Mouse (Mus musculus) kidney, postnatal 0 days (tissue): ENCODE measurements around the gene Prkg1. TPM values are rescaled to one million over a fixed set of nuclear protein-coding genes. Genes with fewer than 3 reads are reported as not detected.

Experiments
- ATAC-seq: fragments of 200-750 bp; cut with Nextera tagmentation; replicated peaks from 2 replicates; pipeline ENCODE4 v1.8.0; 2017; ENCODE audit warnings: low read depth, moderate number of reproducible peaks, moderate TSS enrichment, moderate library complexity; ENCODE audit not compliant: low FRiP score
- DNase-seq: peaks from one replicate; pipeline ENCODE4 v3.0.0-alpha.2; 2016; ENCODE audit warnings: low spot score
- H3K27ac ChIP-seq: fragments of 300-500 bp; sonication (generic); 2 replicates; pipeline ENCODE4 v1.5.1; 2014; ENCODE audit warnings: mild to moderate bottlenecking
- H3K27me3 ChIP-seq: fragments of 300-500 bp; sonication (generic); 2 replicates; pipeline ENCODE4 v1.6.1; 2014; ENCODE audit warnings: low read length, mixed read lengths; ENCODE audit not compliant: insufficient read depth
- H3K36me3 ChIP-seq: fragments of 300-500 bp; sonication (generic); 2 replicates; pipeline ENCODE4 v1.6.1; 2014; ENCODE audit warnings: low read length, mixed read lengths; ENCODE audit not compliant: insufficient read depth
- H3K4me1 ChIP-seq: fragments of 300-500 bp; sonication (generic); replicated peaks from 2 replicates; pipeline ENCODE4 v1.6.1; 2014; ENCODE audit warnings: antibody characterized with exemption, low read length, mixed read lengths; ENCODE audit not compliant: insufficient read depth
- H3K4me2 ChIP-seq: fragments of 300-500 bp; sonication (generic); 2 replicates; pipeline ENCODE4 v1.6.1; 2014; ENCODE audit warnings: mild to moderate bottlenecking, low read length, moderate library complexity, mixed read lengths
- H3K4me3 ChIP-seq: fragments of 300-500 bp; sonication (generic); replicated peaks from 2 replicates; pipeline ENCODE4 v1.5.1; 2014; ENCODE audit warnings: low read depth, low read length
- H3K9ac ChIP-seq: fragments of 300-500 bp; sonication (generic); 2 replicates; pipeline ENCODE4 v1.6.1; 2014; ENCODE audit warnings: low read depth, low read length
- H3K9me3 ChIP-seq: fragments of 300-500 bp; sonication (generic); replicated peaks from 2 replicates; pipeline ENCODE4 v1.6.1; 2016; ENCODE audit warnings: low read length, inconsistent platforms, mixed read lengths
- CTCF ChIP-seq: IDR thresholded peaks from 2 replicates; pipeline ENCODE4 v1.5.1; 2016; ENCODE audit warnings: antibody characterized with exemption, low read depth, mild to moderate bottlenecking, moderate library complexity
- WGBS: fragments of 180-500 bp; shearing (Covaris S2); extraction: QIAGEN DNeasy Blood & Tissue Kit; methylation state at CpG from one replicate; pipeline ENCODE4 v1.1.7; 2014; 5-methylcytosine and 5-hydroxymethylcytosine counted together
- polyA plus RNA-seq: library from polyadenylated mRNA; unstranded; fragments of >200 nt; fragmentation: Nextera tagmentation; extraction: Ambion mirVana; gene quantifications from 2 replicates; pipeline ENCODE4 v1.2.1, GENCODE M21; 2015

Gene Prkg1
- polyA plus RNA-seq, 1 experiment from 2014 or later: 2.3 TPM

GRCm38 (mm10) chr19:31655826-31656225 lies 109.0 kb downstream of the Prkg1 start:
- Histone ChIP-seq H3K4me1 (no peaks in the 10 kb centered on the region), H3K9me3 (no peaks in the 10 kb centered on the region), H3K4me2 (no peak overlapping the region), H3K9ac (no peak overlapping the region), H3K27ac (no peak overlapping the region), H3K36me3 (no peaks in the 10 kb centered on the region), H3K4me3 (no peak overlapping the region), H3K27me3 (no peaks in the 10 kb centered on the region)
- DNase-seq (peak; percentile 25), ATAC-seq (no peak)
- no peak for TF ChIP-seq CTCF
- 74% methylated on average over 7 of the region's 7 CpGs for WGBS

DNA sequence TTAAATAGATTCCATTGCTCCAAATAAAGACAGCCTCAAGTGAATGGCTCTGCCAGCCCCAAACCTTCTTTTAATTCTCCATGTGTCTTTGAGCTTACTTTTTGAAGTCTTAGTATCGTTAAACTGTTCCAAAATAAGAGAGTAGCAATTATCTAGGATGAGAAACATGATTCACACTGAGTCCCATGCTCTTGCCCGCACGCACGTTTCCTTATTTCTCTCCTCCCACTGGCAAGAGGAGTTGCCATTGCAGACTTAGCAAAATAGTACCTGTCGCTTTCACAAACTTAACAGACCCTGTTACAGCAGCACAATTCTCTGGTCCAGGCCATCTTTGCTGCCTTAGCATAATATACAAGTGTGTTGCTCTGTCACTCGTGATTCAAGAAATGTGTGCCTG lies 110.8 kb downstream of the Prkg1 start:
- ATAC-seq (no peak), DNase-seq (no peak)
- Histone ChIP-seq H3K27ac (no peak overlapping the region), H3K9ac (no peak overlapping the region), H3K4me1 (no peaks in the 10 kb centered on the region), H3K4me2 (no peak overlapping the region), H3K27me3 (no peaks in the 10 kb centered on the region), H3K4me3 (no peak overlapping the region), H3K36me3 (no peaks in the 10 kb centered on the region), H3K9me3 (no peaks in the 10 kb centered on the region)
- no peak for TF ChIP-seq CTCF
- 83% methylated on average over 6 of the region's 6 CpGs for WGBS

DNA sequence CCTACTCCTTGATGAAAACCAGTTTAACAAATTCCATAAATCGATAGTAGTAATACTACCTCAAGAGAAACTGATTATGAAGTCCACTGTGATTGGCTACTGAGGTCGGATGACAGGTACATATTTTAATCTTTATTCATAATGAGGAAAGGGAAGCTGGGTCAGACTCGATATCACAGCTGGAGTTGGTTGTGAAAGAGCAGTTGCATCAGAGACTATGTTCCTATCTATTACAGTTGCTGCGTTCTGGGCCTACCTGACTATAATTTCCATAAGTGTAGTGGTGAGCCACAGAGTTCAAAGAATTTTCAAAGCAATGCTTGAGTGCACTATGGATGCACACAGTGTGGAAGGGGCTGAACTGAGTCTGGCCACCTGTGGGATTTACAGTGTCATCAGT lies 114.4 kb downstream of the Prkg1 start:
- no peak for DNase-seq
- H3K36me3 ChIP-seq: no peaks in the 10 kb centered on the region
- no peak for TF ChIP-seq CTCF

GRCm38 (mm10) chr19:31647492-31647891 lies 117.3 kb downstream of the Prkg1 start:
- DNase-seq: no peak
- H3K9ac ChIP-seq: no peak overlapping the region
- no peaks in the 10 kb centered on the region for H3K27me3 ChIP-seq
- 75% methylated on average over 2 of the region's 2 CpGs for WGBS
- TF ChIP-seq CTCF: no peak
- no peaks in the 10 kb centered on the region for H3K9me3 ChIP-seq
- H3K4me2 ChIP-seq: no peak overlapping the region
- ATAC-seq: no peak
- no peak overlapping the region for H3K27ac ChIP-seq
- H3K4me1 ChIP-seq: no peaks in the 10 kb centered on the region
- H3K36me3 ChIP-seq: no peaks in the 10 kb centered on the region
- H3K4me3 ChIP-seq: no peak overlapping the region

More for the DNA sequence above, 114.4 kb downstream of the Prkg1 start:
- Histone ChIP-seq H3K27me3 (no peaks in the 10 kb centered on the region), H3K4me2 (no peak overlapping the region), H3K4me1 (no peaks in the 10 kb centered on the region), H3K27ac (no peak overlapping the region), H3K9me3 (no peaks in the 10 kb centered on the region), H3K4me3 (no peak overlapping the region), H3K9ac (no peak overlapping the region)
- 91% methylated on average over 4 of the region's 4 CpGs for WGBS
- no peak for ATAC-seq

DNA sequence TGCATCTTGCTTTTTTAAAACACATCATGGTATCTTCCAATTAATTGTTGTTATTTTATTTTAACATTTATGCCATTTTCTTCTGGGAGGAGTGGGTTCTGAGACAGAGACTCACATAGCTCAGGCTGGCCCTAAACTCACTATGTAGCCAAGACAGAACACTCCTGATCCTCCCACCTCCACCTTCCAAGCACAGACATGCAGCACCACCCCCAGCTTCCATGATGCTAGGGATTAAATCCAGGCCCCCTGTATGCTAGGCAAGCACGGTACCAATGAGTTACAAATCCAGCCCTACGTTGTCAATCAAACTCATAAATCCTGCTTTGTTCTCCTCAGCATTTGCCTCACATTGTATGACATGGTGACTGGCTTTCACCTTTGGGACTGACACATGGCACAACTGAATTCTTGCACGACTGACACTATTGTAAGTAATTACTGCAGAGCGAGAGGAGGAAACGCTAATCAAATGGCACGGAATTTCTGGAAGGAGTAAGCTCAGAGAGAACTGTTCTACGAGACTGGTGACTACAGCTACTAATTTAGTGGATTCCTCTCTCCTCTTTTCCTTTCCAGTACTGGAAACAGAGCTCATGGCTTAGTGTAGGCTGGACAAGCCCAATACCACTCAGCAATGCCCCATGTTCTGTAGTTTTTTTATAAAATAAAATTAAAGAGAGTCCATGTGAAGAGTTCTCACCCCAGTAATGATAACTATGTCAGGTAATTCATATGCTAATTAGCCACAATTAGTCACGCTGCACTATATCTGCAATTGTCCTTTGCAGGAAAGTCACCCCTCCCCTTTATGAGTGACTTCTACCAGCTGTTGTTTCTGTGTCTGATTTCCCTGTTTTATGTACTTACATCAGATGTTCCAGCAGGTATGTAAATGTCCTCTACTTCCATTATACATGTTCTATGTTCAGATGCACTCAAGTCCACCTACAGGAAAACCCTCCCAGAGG lies 133.6 kb downstream of the Prkg1 start:
- Histone ChIP-seq H3K27me3 (no peaks in the 10 kb centered on the region), H3K4me2 (no peak overlapping the region), H3K4me1 (no peaks in the 10 kb centered on the region), H3K27ac (no peak overlapping the region), H3K9ac (no peak overlapping the region), H3K36me3 (no peaks in the 10 kb centered on the region), H3K4me3 (no peak overlapping the region), H3K9me3 (no peaks in the 10 kb centered on the region)
- TF ChIP-seq CTCF: no peak
- DNase-seq: no peak
- ATAC-seq: no peak
- WGBS: 74% methylated on average over 8 of the region's 8 CpGs

GRCm38 (mm10) chr19:31621716-31622115 lies 143.1 kb downstream of the Prkg1 start:
- Histone ChIP-seq H3K4me2 (no peak overlapping the region), H3K27me3 (no peaks in the 10 kb centered on the region), H3K27ac (no peak overlapping the region), H3K4me3 (no peak overlapping the region), H3K9me3 (no peaks in the 10 kb centered on the region), H3K9ac (no peak overlapping the region), H3K4me1 (no peaks in the 10 kb centered on the region), H3K36me3 (no peaks in the 10 kb centered on the region)
- ATAC-seq (no peak), DNase-seq (peak; percentile 61)
- WGBS: 81% methylated on average over 1 of the region's 1 CpGs
- TF ChIP-seq CTCF: no peak

DNA sequence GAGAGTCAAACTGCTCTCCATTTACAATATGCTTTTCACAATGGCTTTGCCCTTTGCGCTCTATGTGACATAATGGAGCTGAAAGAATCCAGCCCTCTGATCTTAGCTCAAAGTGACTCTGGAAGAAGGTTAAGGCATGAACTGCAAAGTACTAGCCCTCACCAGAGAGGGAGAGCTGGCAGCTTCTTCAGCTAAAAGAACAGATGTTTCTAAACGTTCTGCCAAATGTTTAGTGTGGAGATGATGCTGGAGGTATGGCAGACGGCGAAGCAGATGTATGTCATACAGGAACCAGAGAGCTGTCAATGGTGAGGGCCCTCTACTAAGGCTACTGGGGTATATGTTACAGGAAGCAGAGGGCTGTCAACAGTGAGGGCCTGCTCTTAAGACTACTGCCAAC lies 148.0 kb downstream of the Prkg1 start:
- Histone ChIP-seq H3K4me2 (no peak overlapping the region), H3K4me3 (no peak overlapping the region), H3K27me3 (no peaks in the 10 kb centered on the region), H3K36me3 (no peaks in the 10 kb centered on the region), H3K4me1 (no peaks in the 10 kb centered on the region), H3K9ac (no peak overlapping the region), H3K9me3 (no peaks in the 10 kb centered on the region), H3K27ac (no peak overlapping the region)
- no peak for TF ChIP-seq CTCF
- ATAC-seq (no peak), DNase-seq (no peak)
- 76% methylated on average over 4 of the region's 4 CpGs for WGBS
